Mouse (Mus musculus): ENCODE results near the gene Ecel1.
A peak's percentile ranks its signal among the peaks of the same experiment; 100 is the strongest.

DNA sequence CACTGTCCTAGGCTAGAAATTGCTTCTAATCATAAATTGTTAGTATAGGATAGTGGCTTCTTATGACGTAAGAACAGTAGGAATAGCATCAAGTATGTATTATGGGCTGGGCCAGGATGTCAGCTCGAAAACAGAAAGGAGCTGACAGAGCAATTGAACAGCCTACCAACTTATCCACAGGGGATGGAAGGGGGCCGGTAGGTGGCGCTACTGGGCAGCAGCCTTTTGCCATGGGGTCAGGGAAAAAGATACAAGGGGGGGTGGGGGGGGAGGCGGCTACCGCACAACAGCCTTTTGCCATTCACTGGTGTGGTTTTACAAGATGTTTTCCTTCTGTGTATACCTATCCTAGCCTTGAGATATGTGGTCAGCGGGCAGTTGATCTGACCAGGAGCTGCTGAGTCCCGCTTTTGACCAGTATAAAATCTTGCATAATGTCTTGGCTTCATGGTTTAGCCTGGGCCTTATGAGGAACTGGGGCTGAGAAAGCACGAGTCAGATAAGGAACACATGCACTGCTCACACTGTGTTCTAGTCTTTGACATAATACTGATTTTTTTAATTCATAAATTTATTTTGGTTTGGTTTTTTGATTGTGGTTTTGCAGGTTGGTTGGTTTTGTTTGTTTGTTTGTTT, 44.5 kb downstream of the Ecel1 start:
- TF ChIP-seq CTCF (IDR thresholded peaks at IDR 0.05; ENCODE audit: low read depth, low read length) (peak; percentile 57), POLR2A (IDR thresholded peaks at IDR 0.05; ENCODE audit: extremely low read depth, insufficient read depth, low read length) (no peak)

Measured in liver, adult 2 months (tissue).